Mouse (Mus musculus) small intestine, adult 2 months (tissue): ENCODE measurements at regions not wholly inside any gene's neighbourhood (a gene's known extent, or its start where the extent isn't known, plus 50 kb on each side); places are given as distances from the start of the nearest gene placed in this dataset.

Source experiments
- H3K27ac ChIP-seq: fragments of 200-500 bp; 2 replicates; pipeline ENCODE4 v1.5.1; 2012; ENCODE audit warnings: low read depth, low read length, control low read depth, inconsistent platforms; ENCODE audit not compliant: insufficient read depth
- H3K27me3 ChIP-seq: fragments of 200-500 bp; 2 replicates; pipeline ENCODE4 v1.6.1; 2012; ENCODE audit warnings: mild to moderate bottlenecking, moderate library complexity, low read length, inconsistent platforms; ENCODE audit not compliant: control insufficient read depth, insufficient read depth
- H3K36me3 ChIP-seq: fragments of 200-500 bp; 2 replicates; pipeline ENCODE4 v1.6.1; 2012; ENCODE audit warnings: mild to moderate bottlenecking, low read length, control low read depth, inconsistent platforms; ENCODE audit not compliant: control insufficient read depth, insufficient read depth
- H3K4me1 ChIP-seq: fragments of 200-500 bp; 2 replicates; pipeline ENCODE4 v1.6.1; 2012; ENCODE audit warnings: low read length, inconsistent platforms, mixed read lengths; ENCODE audit not compliant: control insufficient read depth, insufficient read depth, insufficient read length
- H3K4me3 ChIP-seq: fragments of 200-500 bp; 2 replicates; pipeline ENCODE4 v1.5.1; 2012; ENCODE audit warnings: low read depth, mild to moderate bottlenecking, control low read depth, inconsistent platforms, low read length, moderate library complexity
- CTCF ChIP-seq: fragments of 200-500 bp; IDR thresholded peaks from 2 replicates; pipeline ENCODE4 v1.5.1; 2012; ENCODE audit warnings: low read depth, mild to moderate bottlenecking, control low read depth, inconsistent platforms, low read length, moderate library complexity, mixed read lengths; ENCODE audit not compliant: insufficient replicate concordance, insufficient read length; ENCODE audit errors: extremely low read depth
- POLR2A ChIP-seq: fragments of 200-500 bp; IDR thresholded peaks from 2 replicates; pipeline ENCODE4 v1.6.1; 2012; ENCODE audit warnings: low read depth, mild to moderate bottlenecking, control low read depth, inconsistent platforms, low read length, moderate library complexity
- WGBS: fragments of 180-500 bp; shearing (Covaris S2); methylation state at CpG from one replicate; pipeline ENCODE4 v1.1.7; 2018; 5-methylcytosine and 5-hydroxymethylcytosine counted together

- Histone ChIP-seq H3K27ac (no peak overlapping the region), H3K36me3 (no peaks in the 10 kb centered on the region), H3K27me3 (no peaks in the 10 kb centered on the region), H3K4me1 (no peaks in the 10 kb centered on the region), H3K4me3 (no peak overlapping the region)
- TF ChIP-seq POLR2A (no peak), CTCF (no peak)
Measured at GRCm38 (mm10) chr11:24925135-24925534, 847.3 kb downstream of the Bcl11a start.

- H3K36me3 ChIP-seq, result no peaks in the 10 kb centered on the region
- H3K4me1 ChIP-seq, result no peaks in the 10 kb centered on the region
- H3K27ac ChIP-seq, result no peak overlapping the region
- H3K4me3 ChIP-seq, result no peak overlapping the region
- TF ChIP-seq POLR2A (no peak), CTCF (no peak)
- no peaks in the 10 kb centered on the region for H3K27me3 ChIP-seq
Measured at GRCm38 (mm10) chr11:24943646-24944045, 865.8 kb downstream of the Bcl11a start.

GRCm38 (mm10) chr11:24951161-24951560, 873.3 kb downstream of the Bcl11a start:
- H3K4me3 ChIP-seq, result no peak overlapping the region
- 80% methylated on average over 1 of the region's 1 CpGs for WGBS
- H3K36me3 ChIP-seq, result no peaks in the 10 kb centered on the region
- no peak for TF ChIP-seq POLR2A
- no peak for TF ChIP-seq CTCF
- H3K27ac ChIP-seq, result no peak overlapping the region
- H3K27me3 ChIP-seq, result no peaks in the 10 kb centered on the region
- no peaks in the 10 kb centered on the region for H3K4me1 ChIP-seq

GRCm38 (mm10) chr11:24972359-24972758, 894.5 kb downstream of the Bcl11a start:
- Histone ChIP-seq H3K4me1 (no peaks in the 10 kb centered on the region), H3K36me3 (no peaks in the 10 kb centered on the region), H3K4me3 (no peak overlapping the region), H3K27ac (no peak overlapping the region), H3K27me3 (no peaks in the 10 kb centered on the region)
- TF ChIP-seq POLR2A (no peak), CTCF (no peak)
- WGBS, result 73% methylated on average over 2 of the region's 2 CpGs

GRCm38 (mm10) chr11:24980193-24980665, 902.4 kb downstream of the Bcl11a start:
- H3K27ac ChIP-seq, result no peak overlapping the region
- H3K36me3 ChIP-seq, result no peaks in the 10 kb centered on the region
- no peaks in the 10 kb centered on the region for H3K27me3 ChIP-seq
- no peak overlapping the region for H3K4me3 ChIP-seq
- no peaks in the 10 kb centered on the region for H3K4me1 ChIP-seq
- 75% methylated on average over 9 of the region's 9 CpGs for WGBS
- no peak for TF ChIP-seq POLR2A
- TF ChIP-seq CTCF, result no peak

- TF ChIP-seq CTCF (no peak), POLR2A (no peak)
- no peaks in the 10 kb centered on the region for H3K4me1 ChIP-seq
- H3K4me3 ChIP-seq, result no peak overlapping the region
- 80% methylated on average over 10 of the region's 10 CpGs for whole genome bisulfite sequencing
- no peaks in the 10 kb centered on the region for H3K36me3 ChIP-seq
- H3K27me3 ChIP-seq, result no peaks in the 10 kb centered on the region
- no peak overlapping the region for H3K27ac ChIP-seq
Measured at GRCm38 (mm10) chr11:24983060-24983629, 905.3 kb downstream of the Bcl11a start.

- H3K36me3 ChIP-seq, result no peaks in the 10 kb centered on the region
- no peak overlapping the region for H3K27ac ChIP-seq
- no peaks in the 10 kb centered on the region for H3K4me1 ChIP-seq
- no peaks in the 10 kb centered on the region for H3K27me3 ChIP-seq
- WGBS, result 37% methylated on average over 5 of the region's 5 CpGs
- H3K4me3 ChIP-seq, result no peak overlapping the region
- no peak for TF ChIP-seq CTCF
- no peak for TF ChIP-seq POLR2A
Measured at GRCm38 (mm10) chr11:25005491-25005890, 927.6 kb downstream of the Bcl11a start.
